Mouse (Mus musculus) liver (tissue): ENCODE measurements around the gene Adgrf1.

Experiments used
- DNase-seq: peaks from one replicate; pipeline ENCODE4 v3.0.0-alpha.2; 2020; ENCODE audit warnings: mixed read lengths

Adgrf1 gene

GRCm38 (mm10) chr17:43363921-43364320 lies 93.8 kb downstream of the Adgrf1 start:
- no peak for DNase-seq

GRCm38 (mm10) chr17:43365297-43365696 lies 95.2 kb downstream of the Adgrf1 start:
- DNase-seq, result no peak

GRCm38 (mm10) chr17:43366486-43366885 lies 96.4 kb downstream of the Adgrf1 start:
- DNase-seq, result no peak

- no peak for DNase-seq
These were observed 98.0 kb downstream of the Adgrf1 start for GRCm38 (mm10) chr17:43368171-43368576.

GRCm38 (mm10) chr17:43372604-43373003 lies 102.5 kb downstream of the Adgrf1 start:
- DNase-seq, result no peak

- no peak for DNase-seq
These were observed 103.9 kb downstream of the Adgrf1 start for GRCm38 (mm10) chr17:43374020-43374419.
